Mouse (Mus musculus) cerebellum, adult 2 months (tissue): ENCODE measurements at regions not wholly inside any gene's neighbourhood (a gene's known extent, or its start where the extent isn't known, plus 50 kb on each side); places are given as distances from the start of the nearest gene placed in this dataset.

Experiments
- CTCF ChIP-seq: fragments of 200-500 bp; IDR thresholded peaks from 2 replicates; pipeline ENCODE4 v1.5.1; 2011; ENCODE audit warnings: low read depth, mild to moderate bottlenecking, control low read depth, low read length, moderate library complexity, borderline replicate concordance; ENCODE audit not compliant: insufficient read depth
- POLR2A ChIP-seq: fragments of 200-500 bp; IDR thresholded peaks from 2 replicates; pipeline ENCODE4 v1.6.1; 2011; ENCODE audit warnings: low read length, control low read depth, borderline replicate concordance; ENCODE audit not compliant: insufficient read depth

DNA sequence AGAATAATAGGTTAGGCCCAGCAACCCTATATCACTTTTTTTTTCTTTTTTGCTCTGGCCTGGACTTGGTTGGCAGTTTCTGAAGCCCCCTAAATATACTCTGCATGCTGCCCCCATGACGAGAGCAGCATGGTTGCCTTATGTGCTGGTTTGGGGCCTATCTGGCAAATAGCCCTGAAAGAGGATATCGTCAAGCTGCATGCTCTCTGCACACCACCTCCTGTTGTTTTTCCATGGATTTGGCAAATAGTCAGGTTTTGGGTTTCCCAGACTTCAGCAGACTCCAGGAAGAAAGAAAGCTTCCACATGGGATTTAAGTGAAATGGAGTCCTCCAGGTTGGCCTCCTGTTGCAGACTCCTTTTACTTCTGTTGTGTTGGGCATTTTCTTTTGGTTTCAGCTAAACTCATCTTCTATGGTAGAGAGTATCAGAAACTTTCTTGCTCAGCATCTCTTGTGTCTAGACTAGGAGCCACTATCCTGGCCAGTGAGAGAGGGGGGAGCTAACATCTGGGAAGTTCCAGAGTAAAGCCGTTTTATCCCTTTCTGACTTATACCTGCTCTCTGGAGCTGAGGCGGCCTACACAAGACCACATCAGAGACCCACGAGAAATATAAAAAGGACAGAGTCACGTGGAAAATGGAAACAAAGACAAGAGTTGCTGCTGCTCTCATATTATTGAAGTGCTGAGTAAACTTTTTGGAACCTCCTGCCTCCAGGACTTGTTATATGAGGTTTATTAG, 140.4 kb upstream of the Egfl6 start:
- TF ChIP-seq POLR2A (no peak), CTCF (no peak)
